Mouse (Mus musculus) heart, adult 8-10 months (tissue): ENCODE data around the gene Fn1. TPM values are rescaled to one million over a fixed set of nuclear protein-coding genes. Genes with fewer than 3 reads are reported as not detected.
A peak's percentile ranks its signal among the peaks of the same experiment; 100 is the strongest.

ENCODE experiments used
- DNase-seq: peaks from one replicate; pipeline ENCODE4 v3.0.0; 2022; ENCODE audit warnings: low spot score
- total RNA-seq, 4 experiments: library from RNA; stranded (reverse); gene quantifications; 2 replicates each; pipeline ENCODE4 v1.2.4; 2022

Fn1 gene
- total RNA-seq, 4 experiments from 2014 or later, result 27.6 to 234 (median 32.1) TPM

DNA sequence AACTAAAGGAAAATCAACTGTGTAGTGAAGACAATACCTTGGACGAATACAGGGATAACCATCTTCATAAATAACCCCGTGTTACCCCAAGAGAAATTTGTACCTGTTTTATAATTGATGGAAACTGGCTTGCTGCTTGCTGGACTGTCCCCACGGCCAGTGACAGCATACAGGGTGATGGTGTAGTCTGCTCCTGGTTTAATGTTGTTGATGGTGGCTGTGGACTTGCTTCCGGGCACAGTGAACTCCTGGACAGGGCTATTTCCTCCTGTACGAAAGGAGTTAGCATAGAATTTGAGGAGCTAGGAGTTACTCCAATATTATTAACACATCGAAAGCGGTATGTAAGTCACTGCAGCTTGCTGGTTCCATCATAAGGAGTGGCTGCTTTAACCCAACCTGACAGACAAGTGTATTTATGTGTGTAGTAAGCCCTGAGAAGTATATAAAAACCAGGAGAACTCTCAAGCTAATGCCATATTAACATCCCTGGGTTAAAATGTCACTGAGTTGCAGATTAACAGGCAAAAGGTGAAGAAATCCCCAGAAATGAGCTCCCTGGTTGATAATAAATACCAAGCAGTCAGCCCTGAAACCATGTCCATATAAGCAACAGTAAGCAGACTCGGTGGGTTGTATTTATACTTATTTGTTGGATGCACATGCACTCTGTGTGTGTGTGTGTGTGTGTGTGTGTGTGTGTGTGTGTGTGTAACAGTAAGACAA, 46.2 kb downstream of the Fn1 start:
- no peak for DNase-seq

GRCm38 (mm10) chr1:71605751-71606150, 47.2 kb downstream of the Fn1 start:
- DNase-seq, result no peak

DNA sequence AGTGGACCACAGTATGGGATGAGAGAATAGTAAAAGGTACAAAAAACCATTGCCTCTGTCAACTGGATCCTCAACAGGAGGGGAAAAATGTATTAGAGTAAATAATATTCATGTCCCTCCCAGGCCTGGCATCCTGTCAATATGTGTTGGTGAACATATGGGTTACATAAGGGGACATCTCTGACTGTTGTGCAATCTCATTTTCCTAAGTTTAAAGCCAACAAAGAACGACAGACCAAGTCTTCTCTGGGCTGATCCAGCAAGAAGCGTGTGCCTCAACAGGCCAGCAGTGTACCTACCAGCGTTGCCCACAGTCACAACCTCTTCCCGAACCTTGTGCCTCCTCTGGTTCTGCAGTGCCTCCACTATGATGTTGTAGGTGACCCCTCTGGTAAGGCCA, 57.6 kb downstream of the Fn1 start:
- no peak for DNase-seq

DNA sequence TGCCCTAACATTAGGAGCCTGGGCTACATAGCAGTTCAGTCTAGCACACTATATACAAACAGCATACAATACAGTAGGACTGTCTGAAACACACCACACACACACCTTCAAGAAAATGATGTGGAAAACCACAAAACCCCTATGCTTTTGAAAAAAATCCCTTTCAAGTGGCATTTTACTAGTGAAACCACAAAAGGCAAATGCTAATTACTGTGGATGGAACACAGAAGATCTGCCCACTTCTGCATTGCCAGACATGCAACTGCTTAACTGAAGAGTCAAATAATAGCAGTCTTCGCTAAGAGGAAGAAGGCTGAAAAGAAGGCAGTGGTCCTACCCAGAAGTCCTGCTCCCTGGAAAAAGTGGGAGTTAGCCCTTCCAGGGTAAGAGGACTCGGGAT, 58.7 kb downstream of the Fn1 start:
- DNase-seq, result no peak

DNA sequence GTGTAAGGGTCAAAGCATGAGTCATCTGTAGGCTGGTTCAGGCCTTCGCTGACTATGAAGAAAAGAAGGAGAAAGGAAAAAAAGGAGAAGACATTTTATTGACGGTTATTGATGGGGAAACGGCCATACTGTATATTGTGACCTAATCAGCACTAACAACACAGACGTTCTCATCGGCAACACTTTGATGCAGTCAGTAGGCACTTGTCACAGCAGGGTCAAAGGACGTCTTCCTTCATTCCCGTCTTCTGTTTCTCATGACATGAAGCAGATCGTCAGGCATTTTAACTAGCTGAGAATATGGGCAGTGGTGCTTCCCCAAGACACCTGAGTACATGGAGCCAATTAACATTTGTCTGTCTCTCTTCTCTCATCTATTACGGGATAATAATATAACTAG, 59.8 kb downstream of the Fn1 start:
- no peak for DNase-seq

DNA sequence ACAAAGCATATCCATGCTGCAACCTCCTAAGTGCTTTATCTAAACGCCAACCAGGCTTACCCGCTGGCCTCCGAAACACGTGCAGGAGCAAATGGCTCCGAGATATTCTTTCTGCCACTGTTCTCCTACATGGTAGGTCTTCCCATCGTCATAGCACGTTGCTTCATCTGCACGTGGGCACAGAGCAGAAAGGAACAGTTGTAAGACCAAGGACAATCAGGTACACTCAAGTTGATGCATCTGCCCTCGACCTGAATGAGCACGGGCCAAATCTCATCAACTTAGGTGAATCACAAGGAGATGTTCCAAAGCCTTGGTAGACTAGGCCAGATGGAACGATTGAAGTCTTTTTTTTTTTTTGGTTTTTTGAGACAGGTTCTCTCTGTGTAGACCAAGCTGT, 63.0 kb downstream of the Fn1 start:
- DNase-seq, result no peak

DNA sequence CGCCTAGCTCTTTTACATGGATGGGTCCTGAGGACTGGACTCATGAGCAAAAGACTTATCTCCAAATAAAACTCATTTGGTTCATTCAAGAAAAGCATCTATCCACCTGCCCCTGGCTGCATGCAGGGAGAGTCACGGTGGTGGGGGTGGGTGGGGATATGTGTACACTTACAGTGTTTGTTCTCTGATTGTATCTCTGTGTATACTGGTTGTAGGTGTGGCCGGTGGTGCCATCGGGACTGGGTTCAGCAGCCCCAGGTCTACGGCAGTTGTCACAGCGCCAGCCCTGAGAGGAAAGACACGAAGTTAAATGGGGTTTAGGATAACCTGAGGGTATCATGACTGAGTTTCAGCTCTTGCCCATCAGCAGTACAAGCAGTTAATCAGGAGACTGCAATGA, 66.3 kb downstream of the Fn1 start:
- DNase-seq, result no peak

GRCm38 (mm10) chr1:71583900-71584299, 69.1 kb downstream of the Fn1 start:
- DNase-seq, result no peak

GRCm38 (mm10) chr1:71583302-71583701, 69.7 kb downstream of the Fn1 start:
- no peak for DNase-seq

DNA sequence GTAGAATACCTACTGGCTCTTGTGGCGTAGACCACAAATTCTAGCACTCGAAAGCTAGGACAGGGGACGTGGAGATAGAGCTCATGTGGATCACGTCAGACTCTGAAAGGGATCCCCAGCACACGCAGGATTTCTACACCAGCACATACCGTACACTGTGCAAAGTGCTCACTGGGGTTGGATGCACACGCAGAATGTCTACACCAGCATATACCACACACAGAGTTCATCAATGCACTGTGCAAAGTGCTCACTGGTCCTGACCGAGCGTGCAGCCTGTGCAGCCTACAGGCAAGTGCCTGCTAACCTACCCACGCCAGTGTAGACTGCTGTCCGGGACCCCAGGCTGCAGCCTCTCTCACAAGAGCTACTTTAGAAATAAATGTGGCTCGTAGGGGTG, 72.6 kb downstream of the Fn1 start:
- no peak for DNase-seq

DNA sequence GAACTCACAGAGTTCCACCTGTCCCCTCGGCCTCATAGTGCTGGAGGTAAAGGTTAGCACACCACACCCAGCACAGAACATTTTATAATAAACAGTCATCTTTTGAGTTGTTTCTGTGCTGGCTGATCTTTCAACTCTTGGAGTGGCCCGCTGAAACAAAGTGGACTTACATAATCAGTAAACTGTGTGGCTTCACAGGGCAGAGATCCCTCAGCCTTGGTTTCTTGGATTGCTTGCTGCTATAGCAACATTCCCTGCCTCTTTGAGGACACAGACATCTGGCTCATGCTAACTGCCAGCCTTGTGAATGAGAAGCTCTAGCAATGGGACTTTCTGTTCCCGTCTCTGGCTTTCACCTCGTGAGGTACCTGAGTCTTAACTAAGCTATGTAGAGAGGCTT, 73.5 kb downstream of the Fn1 start:
- no peak for DNase-seq

- no peak for DNase-seq
Measured at GRCm38 (mm10) chr1:71576837-71577236, 76.2 kb downstream of the Fn1 start.

- DNase-seq, result no peak
Measured at GRCm38 (mm10) chr1:71575987-71576386, 77.0 kb downstream of the Fn1 start.

- no peak for DNase-seq
Measured at GRCm38 (mm10) chr1:71570116-71570515, 82.9 kb downstream of the Fn1 start.

GRCm38 (mm10) chr1:71567884-71568605, 85.0 kb downstream of the Fn1 start:
- no peak for DNase-seq

- no peak for DNase-seq
Measured at GRCm38 (mm10) chr1:71564291-71564690, 88.7 kb downstream of the Fn1 start.

- no peak for DNase-seq
Measured at GRCm38 (mm10) chr1:71560626-71561025, 92.4 kb downstream of the Fn1 start.

GRCm38 (mm10) chr1:71556688-71557612, 96.0 kb downstream of the Fn1 start, which contains the start of gene Atic:
Gene Atic, plus strand, starts transcription at chr1:71557150.
- DNase-seq, result peak; percentile 90

GRCm38 (mm10) chr1:71550626-71551195, 102.3 kb downstream of the Fn1 start:
- no peak for DNase-seq

GRCm38 (mm10) chr1:71540437-71540836, 112.6 kb downstream of the Fn1 start:
- DNase-seq, result peak; percentile 30

- DNase-seq, result no peak
Measured at GRCm38 (mm10) chr1:71539641-71540040, 113.4 kb downstream of the Fn1 start.
